Mouse (Mus musculus) CH12.LX (cell line): Measurements from ENCODE around the gene Taf13. TPM values are rescaled to one million over a fixed set of nuclear protein-coding genes. Genes with fewer than 3 reads are reported as not detected.

Source experiments
- DNase-seq: peaks from one replicate; pipeline ENCODE4 v3.0.0-alpha.2; 2013; ENCODE audit errors: extremely low read depth
- H3K27ac ChIP-seq: 2 replicates; pipeline ENCODE4 v1.5.1; 2012; ENCODE audit warnings: low read depth, mild to moderate bottlenecking, control low read depth, moderate library complexity; ENCODE audit not compliant: insufficient read depth
- H3K27me3 ChIP-seq: replicated peaks from 2 replicates; pipeline ENCODE3; 2012; ENCODE audit warnings: inconsistent platforms
- H3K36me3 ChIP-seq, 2 experiments: replicated peaks in 1 of 2; 2 replicates each; pipeline versions ENCODE3 to v1.6.1; 2012; ENCODE audit warnings: inconsistent platforms in 1 of 2, low read length in 1 of 2, mild to moderate bottlenecking in 1 of 2, mixed read lengths in 1 of 2, moderate library complexity in 1 of 2; ENCODE audit not compliant: control insufficient read depth in 1 of 2, insufficient read depth in 1 of 2
- H3K4me1 ChIP-seq, 2 experiments: 2 replicates each; pipeline ENCODE4 v1.6.1; 2012; ENCODE audit warnings: inconsistent platforms in 1 of 2, moderate library complexity in 1 of 2; ENCODE audit not compliant: insufficient read depth in 2 of 2, control insufficient read depth in 1 of 2
- H3K4me2 ChIP-seq: 2 replicates; pipeline ENCODE4 v1.6.1; 2012; ENCODE audit warnings: low read depth, mild to moderate bottlenecking, control low read depth; ENCODE audit not compliant: poor library complexity, insufficient read depth, severe bottlenecking
- H3K4me3 ChIP-seq, 3 experiments: fragments of 150-350 bp in 1 of 3; sonication (generic) in 1 of 3; replicated peaks in 1 of 3; 2 replicates each; pipeline versions ENCODE3 to v1.5.1; 2011 to 2012; ENCODE audit warnings: low read depth in 2 of 3, low read length in 2 of 3, mild to moderate bottlenecking in 2 of 3, moderate library complexity in 2 of 3, control low read depth in 1 of 3, improper control_type of control experiment in 1 of 3, inconsistent platforms in 1 of 3, mixed read lengths in 1 of 3; ENCODE audit not compliant: poor library complexity in 1 of 3
- H3K79me2 ChIP-seq: replicated peaks from 2 replicates; pipeline ENCODE4 v1.6.1; 2012; ENCODE audit warnings: mild to moderate bottlenecking, moderate library complexity; ENCODE audit not compliant: control insufficient read depth, poor library complexity, insufficient read depth, severe bottlenecking; ENCODE audit errors: extremely low read depth
- H3K9ac ChIP-seq: 2 replicates; pipeline ENCODE4 v1.6.1; 2012; ENCODE audit warnings: low read depth, mild to moderate bottlenecking, control low read depth, moderate library complexity; ENCODE audit not compliant: insufficient read depth
- H3K9me3 ChIP-seq: replicated peaks from 2 replicates; pipeline ENCODE3; 2012; ENCODE audit warnings: low read length, inconsistent platforms, mixed read lengths
- BHLHE40 ChIP-seq: IDR thresholded peaks from 2 replicates; pipeline ENCODE4 v1.6.1; 2011; ENCODE audit warnings: mild to moderate bottlenecking, low read depth, low read length, improper control_type of control experiment
- CHD1 ChIP-seq: IDR thresholded peaks from 2 replicates; pipeline ENCODE4 v1.6.1; 2012; ENCODE audit warnings: low read depth, low read length, improper control_type of control experiment, inconsistent platforms
- CHD2 ChIP-seq: IDR thresholded peaks from 2 replicates; pipeline ENCODE4 v1.6.1; 2011; ENCODE audit warnings: low read length, improper control_type of control experiment
- CTCF ChIP-seq, 2 experiments: IDR thresholded peaks in 1 of 2; conservative IDR thresholded peaks in 1 of 2; 2 replicates each; pipeline ENCODE4 v1.5.1; 2011 to 2012; ENCODE audit warnings: low read depth in 2 of 2, low read length in 2 of 2, improper control_type of control experiment in 1 of 2, inconsistent platforms in 1 of 2, mild to moderate bottlenecking in 1 of 2, moderate library complexity in 1 of 2
- ELF1 ChIP-seq: IDR thresholded peaks from 2 replicates; pipeline ENCODE4 v1.6.1; 2014; ENCODE audit warnings: low read depth, mild to moderate bottlenecking, inconsistent platforms, low read length, improper control_type of control experiment
- HCFC1 ChIP-seq: IDR thresholded peaks from 2 replicates; pipeline ENCODE4 v1.6.1; 2012; ENCODE audit warnings: low read depth, mild to moderate bottlenecking, inconsistent platforms, low read length, improper control_type of control experiment
- IRF4 ChIP-seq: IDR thresholded peaks from 2 replicates; pipeline ENCODE4 v1.6.1; 2014; ENCODE audit warnings: low read depth, mild to moderate bottlenecking, inconsistent platforms, low read length, improper control_type of control experiment
- JUND ChIP-seq: conservative IDR thresholded peaks from 2 replicates; pipeline ENCODE4 v1.6.1; 2011; ENCODE audit warnings: low read depth, low read length, improper control_type of control experiment
- MAFK ChIP-seq: IDR thresholded peaks from 2 replicates; pipeline ENCODE4 v1.6.1; 2011; ENCODE audit warnings: low read length, improper control_type of control experiment; ENCODE audit not compliant: insufficient replicate concordance
- MAX ChIP-seq: IDR thresholded peaks from 2 replicates; pipeline ENCODE4 v1.6.1; 2011; ENCODE audit warnings: low read length, improper control_type of control experiment
- MAZ ChIP-seq: IDR thresholded peaks from 2 replicates; pipeline ENCODE4 v1.6.1; 2012; ENCODE audit warnings: low read depth, mild to moderate bottlenecking, inconsistent platforms, low read length, improper control_type of control experiment, moderate library complexity
- MEF2A ChIP-seq: IDR thresholded peaks from 2 replicates; pipeline ENCODE4 v1.6.1; 2014; ENCODE audit warnings: low read depth, mild to moderate bottlenecking, inconsistent platforms, low read length, improper control_type of control experiment, borderline replicate concordance
- MXI1 ChIP-seq: IDR thresholded peaks from 2 replicates; pipeline ENCODE4 v1.6.1; 2011; ENCODE audit warnings: mild to moderate bottlenecking, low read depth, low read length, improper control_type of control experiment
- MYC ChIP-seq: IDR thresholded peaks from 2 replicates; pipeline ENCODE4 v1.6.1; 2011; ENCODE audit warnings: low read depth, mild to moderate bottlenecking, improper control_type of control experiment, low read length
- NELFE ChIP-seq: IDR thresholded peaks from 2 replicates; pipeline ENCODE4 v1.6.1; 2011; ENCODE audit warnings: low read depth, low read length, improper control_type of control experiment
- NRF1 ChIP-seq: IDR thresholded peaks from 2 replicates; pipeline ENCODE4 v1.6.1; 2014; ENCODE audit warnings: low read depth, mild to moderate bottlenecking, inconsistent platforms, low read length, improper control_type of control experiment, moderate library complexity
- POLR2A ChIP-seq: IDR thresholded peaks from 2 replicates; pipeline ENCODE4 v1.6.1; 2011; ENCODE audit warnings: low read depth, mild to moderate bottlenecking, improper control_type of control experiment, low read length
- RAD21 ChIP-seq: IDR thresholded peaks from 2 replicates; pipeline ENCODE4 v1.6.1; 2011; ENCODE audit warnings: low read depth, mild to moderate bottlenecking, low read length, improper control_type of control experiment, moderate library complexity
- RCOR1 ChIP-seq: conservative IDR thresholded peaks from 2 replicates; pipeline ENCODE4 v1.6.1; 2012; ENCODE audit warnings: low read depth, mild to moderate bottlenecking, inconsistent platforms, low read length, improper control_type of control experiment
- SIN3A ChIP-seq: IDR thresholded peaks from 2 replicates; pipeline ENCODE4 v1.6.1; 2012; ENCODE audit warnings: low read length, improper control_type of control experiment, inconsistent platforms
- SMC3 ChIP-seq: IDR thresholded peaks from 2 replicates; pipeline ENCODE4 v1.6.1; 2011; ENCODE audit warnings: low read depth, low read length, improper control_type of control experiment
- TBP ChIP-seq: conservative IDR thresholded peaks from 2 replicates; pipeline ENCODE4 v1.6.1; 2011; ENCODE audit warnings: low read depth, low read length, improper control_type of control experiment
- TCF12 ChIP-seq: IDR thresholded peaks from 2 replicates; pipeline ENCODE4 v1.6.1; 2014; ENCODE audit warnings: low read depth, mild to moderate bottlenecking, inconsistent platforms, low read length, improper control_type of control experiment
- UBTF ChIP-seq: IDR thresholded peaks from 2 replicates; pipeline ENCODE4 v1.6.1; 2012; ENCODE audit warnings: low read depth, mild to moderate bottlenecking, inconsistent platforms, low read length, improper control_type of control experiment, moderate library complexity
- USF2 ChIP-seq: conservative IDR thresholded peaks from 2 replicates; pipeline ENCODE4 v1.6.1; 2011; ENCODE audit warnings: low read depth, low read length, improper control_type of control experiment
- ZKSCAN1 ChIP-seq: IDR thresholded peaks from 2 replicates; pipeline ENCODE4 v1.6.1; 2012; ENCODE audit warnings: low read depth, inconsistent platforms, low read length, improper control_type of control experiment, borderline replicate concordance
- dilution Hi-C: fragments of 300-500 bp; cut with MboI; formaldehyde crosslinking; loops from 2 replicates; pipeline ENCODE4 v1.14.3; 2020; ENCODE audit warnings: low sequenced_read_pairs; ENCODE audit not compliant: extremely low pct_unique_long_range_greater_than_20kb, extremely low pct_ligation_motif_present
- in situ Hi-C: fragments of 300-500 bp; cut with MboI; formaldehyde crosslinking; loops from 3 replicates; pipeline ENCODE4 v1.14.3; 2019; ENCODE audit warnings: low sequenced_read_pairs, low pct_ligation_motif_present, low pct_unique_long_range_greater_than_20kb, mixed read lengths
- polyA plus RNA-seq: library from polyadenylated mRNA; unstranded; fragments of >175 nt; gene quantifications from 2 replicates; pipeline ENCODE4 v1.2.1, GENCODE M21; 2012; ENCODE audit warnings: low read depth; ENCODE audit not compliant: insufficient read length
- total RNA-seq, 2 experiments: library from RNA; depleted of rRNA; stranded (reverse); fragments of 300-350 nt in 1 of 2; fragments of >200 nt in 1 of 2; gene quantifications; 2 replicates each; pipeline ENCODE4 v1.2.3; 2012 to 2014

The Taf13 gene
- total and polyA plus RNA-seq, 3 experiments: 10.0 to 20.9 (median 12.0) TPM

DNA sequence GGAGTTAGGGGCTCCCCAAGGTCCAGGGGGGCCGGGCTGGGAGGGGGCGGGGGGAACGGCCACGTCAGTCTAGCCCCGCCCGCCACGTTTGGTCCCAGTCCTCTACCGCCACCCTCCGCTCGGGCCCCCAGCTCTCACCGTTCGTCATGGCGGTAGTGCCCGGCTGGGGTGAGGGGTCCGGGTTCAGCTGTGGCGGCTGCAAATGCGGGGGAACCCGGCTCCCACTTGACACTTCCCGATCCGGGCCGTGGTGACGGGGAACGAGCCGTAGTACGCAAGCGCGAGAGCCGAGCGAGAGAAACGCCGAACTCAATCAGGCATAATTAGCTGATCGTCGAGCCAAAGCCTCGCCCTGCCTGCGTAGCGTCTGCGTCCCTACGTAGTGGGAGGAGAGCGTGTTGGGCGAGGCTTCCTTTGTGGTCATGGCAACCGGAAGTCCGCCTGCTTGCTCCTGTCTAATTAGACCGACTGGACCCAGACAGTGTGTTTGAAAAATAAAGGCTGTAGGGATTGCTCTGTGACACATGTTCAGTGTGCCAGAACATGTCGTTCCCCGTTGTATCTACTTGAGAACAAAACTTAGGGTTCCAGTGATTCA, 9.3 kb upstream of the Taf13 start, which contains the start of gene Tmem167b (continued):
- 0 out of 4 replicates have a peak, but pooled peaks of 1 of the 2 experiments have one; percentile 13 for TF ChIP-seq CTCF (conservative IDR thresholded peaks at IDR 0.05 in 1 of 2, IDR thresholded peaks at IDR 0.05 in 1 of 2; ENCODE audit: low read depth in 2 of 2, low read length in 2 of 2)

DNA sequence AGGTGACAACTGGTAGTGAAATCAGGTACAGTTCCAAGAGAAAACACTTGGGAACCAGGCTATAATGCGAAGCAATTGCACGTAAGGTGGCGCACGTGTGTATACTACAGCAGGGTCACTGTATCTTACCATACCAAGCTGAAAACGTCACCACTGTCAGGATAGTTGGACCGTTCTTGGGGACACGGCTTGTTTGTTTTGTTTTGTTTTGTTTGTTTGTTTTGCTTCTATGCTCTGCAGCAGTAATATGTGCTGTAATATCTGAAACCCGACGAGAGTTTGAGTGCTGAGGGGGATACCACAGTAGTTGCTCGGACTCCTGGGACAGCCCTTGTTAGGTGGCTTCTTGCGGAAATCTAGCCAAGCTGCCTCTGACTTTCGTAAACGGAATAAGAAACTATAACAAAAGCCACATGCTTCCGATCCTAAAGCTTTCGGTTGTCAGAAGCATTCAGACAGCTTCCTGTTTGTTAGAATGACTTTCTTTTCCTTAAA, 8.7 kb upstream of the Taf13 start:
- Histone ChIP-seq H3K9me3 (peaks cover 6% of the 10 kb centered on the region), H3K27me3 (peaks cover under 1% of the 10 kb centered on the region), H3K4me3 (peak overlapping the region; percentile 58 to 74 (median 67)), H3K36me3 (peaks cover 14 to 28% of the 10 kb centered on the region in 2 experiments), H3K4me2 (peak overlapping the region; percentile 99), H3K9ac (peak overlapping the region; percentile 85), H3K4me1 (peaks cover 5 to 9% of the 10 kb centered on the region in 2 experiments), H3K79me2 (peaks cover 8% of the 10 kb centered on the region; the same call in 1 of the 2 replicates), H3K27ac (peak overlapping the region; percentile 77)
- dilution Hi-C loops: no loop called here
- TF ChIP-seq CHD1 (0 out of 2 replicates have a peak, but pooled peaks have one; percentile 22), SMC3 (no peak), MYC (peak; percentile 16; the same call in 1 of the 2 replicates), UBTF (no peak), MXI1 (no peak), NRF1 (no peak), CHD2 (no peak), TBP (no peak), MAX (peak; percentile 83), TCF12 (no peak; the same call in 1 of the 2 replicates), USF2 (no peak), ZKSCAN1 (no peak), MEF2A (no peak), SIN3A (no peak; the same call in 1 of the 2 replicates), RCOR1 (no peak), HCFC1 (no peak), ELF1 (no peak), MAFK (no peak), MAZ (no peak), CTCF (conservative IDR thresholded peaks at IDR 0.05 in 1 of 2, IDR thresholded peaks at IDR 0.05 in 1 of 2; ENCODE audit: low read depth in 2 of 2, low read length in 2 of 2) (peak in 1 of 2 experiments; percentile 57; a peak in 2 of 4 replicates), IRF4 (no peak), NELFE (peak; percentile 0; the same call in 1 of the 2 replicates), POLR2A (no peak), RAD21 (no peak), JUND (peak; percentile 5; the same call in 1 of the 2 replicates), BHLHE40 (peak; percentile 86)
- in situ Hi-C loops: no loop called here
- no peak for DNase-seq
